In genomic region chr3:138525494-138525893, GRCm38 (mm10) we compare ENCODE assay signal across 9 mouse cellular contexts. TPM values are rescaled to one million over a fixed set of nuclear protein-coding genes. Genes with fewer than 3 reads are reported as not detected.
DNase-seq lines count a peak whose midpoint lies in the region; ATAC-seq and TF ChIP-seq lines count a peak whose summit lies in the region.
"Had no signal": no experiment of that assay in that cellular context is flagged by ENCODE, and none has a peak within 500 bp of the region (broad histone marks: within the 10 kb centered on the region; RNA-seq: fewer than 3 reads in every experiment).

No protein-coding gene starts in this region.

- no peak overlapping the region; the same call in 1 of the 2 replicates for H3K9ac ChIP-seq in heart, embryonic 11.5 days (ENCODE audit: low read depth, low read length)
- H3K9ac ChIP-seq in heart, adult 2 months (ENCODE audit: low read depth, low read length) = no peak overlapping the region
- H3K9ac ChIP-seq in midbrain, embryonic 16.5 days (ENCODE audit: low read depth, low read length) = no peak overlapping the region
- no peak overlapping the region for H3K9ac ChIP-seq in limb, embryonic 14.5 days (ENCODE audit: low read depth, low read length, severe bottlenecking)
- no peak overlapping the region for H3K9ac ChIP-seq in stomach, embryonic 16.5 days (ENCODE audit: low read length)

- H3K27ac ChIP-seq in heart, embryonic 11.5 days (ENCODE audit: low read depth, low read length) = no peak overlapping the region
- no peak overlapping the region for H3K27ac ChIP-seq in heart, adult 2 months
- 0 out of 2 replicates have a peak overlapping the region, but pooled peaks have one; percentile 99 for H3K27ac ChIP-seq in midbrain, embryonic 10.5 days (replicated peaks)
- no peak overlapping the region for H3K27ac ChIP-seq in midbrain, embryonic 16.5 days (ENCODE audit: low read length)
- no peak overlapping the region for H3K27ac ChIP-seq in limb, embryonic 14.5 days (replicated peaks; ENCODE audit: low read depth, low read length)
- H3K27ac ChIP-seq in stomach, embryonic 16.5 days (ENCODE audit: low read length) = peak overlapping the region; percentile 98; the same call in 1 of the 2 replicates

- no peak for TF ChIP-seq CTCF in heart, adult 2 months (IDR thresholded peaks at IDR 0.05)

- H3K79me2 ChIP-seq in heart, adult 2 months (replicated peaks; ENCODE audit: control insufficient read depth, insufficient read depth, low read length) = peaks cover 4% of the 10 kb centered on the region; the same call in 1 of the 2 replicates

- peak overlapping the region; percentile 92 for H3K4me2 ChIP-seq in heart, embryonic 11.5 days
- H3K4me2 ChIP-seq in midbrain, embryonic 16.5 days (ENCODE audit: low read length) = no peak overlapping the region
- H3K4me2 ChIP-seq in limb, embryonic 14.5 days (replicated peaks; ENCODE audit: low read depth, low read length, severe bottlenecking) = peak overlapping the region; percentile 92
- H3K4me2 ChIP-seq in stomach, embryonic 16.5 days (ENCODE audit: low read depth, low read length) = peak overlapping the region; percentile 96

- 53% methylated on average over 8 of the region's 8 CpGs for WGBS in heart, embryonic 11.5 days (ENCODE audit: insufficient replicate concordance)
- WGBS in heart, adult 2 months = 81% methylated on average over 8 of the region's 8 CpGs
- WGBS in midbrain, embryonic 10.5 days = 48% methylated on average over 8 of the region's 8 CpGs
- 56% methylated on average over 8 of the region's 8 CpGs for WGBS in midbrain, embryonic 16.5 days
- WGBS in limb, embryonic 14.5 days = 51% methylated on average over 8 of the region's 8 CpGs
- 71% methylated on average over 8 of the region's 8 CpGs for WGBS in stomach, embryonic 16.5 days

- no peaks in the 10 kb centered on the region for H3K9me3 ChIP-seq in heart, embryonic 11.5 days (replicated peaks; ENCODE audit: control insufficient read depth, low read length)
- no peaks in the 10 kb centered on the region for H3K9me3 ChIP-seq in midbrain, embryonic 10.5 days (replicated peaks)
- H3K9me3 ChIP-seq in midbrain, embryonic 16.5 days (replicated peaks; ENCODE audit: control insufficient read depth, low read length, poor library complexity, severe bottlenecking) = no peaks in the 10 kb centered on the region
- H3K9me3 ChIP-seq in limb, embryonic 14.5 days (ENCODE audit: control insufficient read depth, low read length) = no peaks in the 10 kb centered on the region
- H3K9me3 ChIP-seq in stomach, embryonic 16.5 days (replicated peaks; ENCODE audit: control insufficient read depth, low read length) = no peaks in the 10 kb centered on the region

- no peak for TF ChIP-seq POLR2A in heart, adult 2 months (IDR thresholded peaks at IDR 0.05; ENCODE audit: insufficient read depth, low read depth, low read length)
- no peak for TF ChIP-seq POLR2A in limb, embryonic 14.5 days (IDR thresholded peaks at IDR 0.05; ENCODE audit: borderline replicate concordance, extremely low read depth, insufficient read depth, insufficient read length)

- ATAC-seq in heart, embryonic 11.5 days (replicated peaks; ENCODE audit: insufficient number of reproducible peaks, low FRiP score, low TSS enrichment) = no peak
- no peak for ATAC-seq in midbrain, embryonic 16.5 days
- no peak for ATAC-seq in limb, embryonic 14.5 days (ENCODE audit: low FRiP score, low read depth)
- ATAC-seq in stomach, embryonic 16.5 days (ENCODE audit: insufficient read depth, low FRiP score) = no peak

- H3K4me3 ChIP-seq in heart, embryonic 11.5 days (ENCODE audit: low read depth, low read length) = no peak overlapping the region; the same call in 1 of the 2 replicates
- H3K4me3 ChIP-seq in heart, adult 2 months = no peak overlapping the region
- H3K4me3 ChIP-seq in midbrain, embryonic 10.5 days = peak overlapping the region; percentile 82
- H3K4me3 ChIP-seq in midbrain, embryonic 16.5 days (ENCODE audit: low read depth, low read length) = no peak overlapping the region
- no peak overlapping the region for H3K4me3 ChIP-seq in limb, embryonic 14.5 days (replicated peaks; ENCODE audit: low read length)
- H3K4me3 ChIP-seq in stomach, embryonic 16.5 days (replicated peaks; ENCODE audit: low read length) = no peak overlapping the region

- DNase-seq in heart, adult 2 months = no peak
- no peak for DNase-seq in midbrain, embryonic 10.5 days (ENCODE audit: low spot score)
- no peak for DNase-seq in limb, embryonic 14.5 days (ENCODE audit: low spot score)
- DNase-seq in layer of hippocampus, adult 18-20 months (ENCODE audit: low spot score in 2 of 2) = no peak
- DNase-seq in retina, embryonic 14.5 days (ENCODE audit: low spot score) = no peak

- TF ChIP-seq EP300 in heart, adult 2 months (IDR thresholded peaks at IDR 0.05; ENCODE audit: insufficient read depth, low read depth, low read length) = no peak

- H3K27me3 ChIP-seq in heart, embryonic 11.5 days (ENCODE audit: control insufficient read depth, insufficient read depth, low read length) = no peaks in the 10 kb centered on the region
- no peaks in the 10 kb centered on the region for H3K27me3 ChIP-seq in heart, adult 2 months (ENCODE audit: control insufficient read depth, insufficient read depth, low read length)
- peaks cover 12% of the 10 kb centered on the region for H3K27me3 ChIP-seq in midbrain, embryonic 10.5 days (ENCODE audit: low read depth, poor library complexity, severe bottlenecking)
- H3K27me3 ChIP-seq in midbrain, embryonic 16.5 days (ENCODE audit: control insufficient read depth, insufficient read depth, low read depth, low read length) = no peaks in the 10 kb centered on the region
- H3K27me3 ChIP-seq in limb, embryonic 14.5 days (ENCODE audit: control insufficient read depth, insufficient read depth, low read length) = no peaks in the 10 kb centered on the region
- H3K27me3 ChIP-seq in stomach, embryonic 16.5 days (ENCODE audit: control insufficient read depth, insufficient read depth, low read length) = no peaks in the 10 kb centered on the region
- H3K27me3 ChIP-seq: CH12.LX had no signal

- intact Hi-C loops in heart, adult 2 months (cut with DNase I) = loop anchor here (5.0 kb wide), 1 partner anchor 217 kb away; the partner anchor contains the start of gene Tspan5

- H3K4me1 ChIP-seq in heart, embryonic 11.5 days (ENCODE audit: control insufficient read depth, insufficient read depth, low read length) = peaks cover 11% of the 10 kb centered on the region
- peaks cover 4% of the 10 kb centered on the region for H3K4me1 ChIP-seq in heart, adult 2 months (ENCODE audit: control insufficient read depth, insufficient read depth, low read length)
- H3K4me1 ChIP-seq in midbrain, embryonic 10.5 days = peaks cover 33% of the 10 kb centered on the region
- peaks cover 15% of the 10 kb centered on the region for H3K4me1 ChIP-seq in midbrain, embryonic 16.5 days (ENCODE audit: control insufficient read depth, insufficient read depth, low read length)
- H3K4me1 ChIP-seq in limb, embryonic 14.5 days (ENCODE audit: control insufficient read depth, insufficient read depth, low read length) = peaks cover 21% of the 10 kb centered on the region
- peaks cover 20% of the 10 kb centered on the region for H3K4me1 ChIP-seq in stomach, embryonic 16.5 days (ENCODE audit: control insufficient read depth, insufficient read depth, low read length)

- no peaks in the 10 kb centered on the region for H3K36me3 ChIP-seq in heart, embryonic 11.5 days (ENCODE audit: control insufficient read depth, insufficient read depth, low read length)
- H3K36me3 ChIP-seq in heart, adult 2 months (ENCODE audit: control insufficient read depth, insufficient read depth, low read length) = peaks cover 13% of the 10 kb centered on the region; the same call in 1 of the 2 replicates
- H3K36me3 ChIP-seq in midbrain, embryonic 10.5 days = no peaks in the 10 kb centered on the region
- no peaks in the 10 kb centered on the region for H3K36me3 ChIP-seq in midbrain, embryonic 16.5 days (ENCODE audit: control insufficient read depth, insufficient read depth, low read length)
- no peaks in the 10 kb centered on the region for H3K36me3 ChIP-seq in limb, embryonic 14.5 days (ENCODE audit: control insufficient read depth, insufficient read depth, low read length)
- H3K36me3 ChIP-seq in stomach, embryonic 16.5 days (ENCODE audit: control insufficient read depth, insufficient read depth, low read length) = no peaks in the 10 kb centered on the region

RNA-seq across cellular contexts. Expression of gene Eif4e, which starts 0.5 kb away (rescaled TPM):
- polyA plus RNA-seq in heart, embryonic 11.5 days (2014; fragmentation: Nextera tagmentation; extraction: Ambion mirVana) = 323 and 330 TPM in 2 replicates
- 100 to 1,000 TPM; 171 to 195 TPM for total RNA-seq in heart, adult 2 months (2021)
- 56.3 and 128 TPM in 2 replicates for polyA plus RNA-seq in heart, adult 2 months (2012; rRNA removed)
- 482 and 499 TPM in 2 replicates for polyA plus RNA-seq in midbrain, embryonic 10.5 days (2016; fragmentation: Nextera tagmentation; extraction: Ambion mirVana)
- polyA plus RNA-seq in midbrain, embryonic 16.5 days (2015; fragmentation: Nextera tagmentation; extraction: Ambion mirVana) = 352 and 365 TPM in 2 replicates
- 160 and 205 TPM in 2 replicates for polyA plus RNA-seq in limb, embryonic 14.5 days (2012; rRNA removed)
- polyA plus RNA-seq in limb, embryonic 14.5 days (2014; fragmentation: Nextera tagmentation; extraction: Ambion mirVana) = 327 and 331 TPM in 2 replicates
- polyA plus RNA-seq in stomach, embryonic 16.5 days (2015; fragmentation: Nextera tagmentation; extraction: Ambion mirVana) = 284 and 299 TPM in 2 replicates
- total RNA-seq in layer of hippocampus, adult 18-20 months (2021) = 100 to 1,000 TPM; 191 to 202 TPM

RNA-seq across cellular contexts. Expression of gene Metap1, which starts 36.2 kb away (rescaled TPM):
- 48.0 and 49.1 TPM in 2 replicates for polyA plus RNA-seq in heart, embryonic 11.5 days (2014; fragmentation: Nextera tagmentation; extraction: Ambion mirVana)
- 10 to 100 TPM; 34.5 to 39.1 TPM for total RNA-seq in heart, adult 2 months (2021)
- polyA plus RNA-seq in heart, adult 2 months (2012; rRNA removed) = 21.3 and 37.3 TPM in 2 replicates
- polyA plus RNA-seq in midbrain, embryonic 10.5 days (2016; fragmentation: Nextera tagmentation; extraction: Ambion mirVana) = 47.9 and 48.0 TPM in 2 replicates
- 49.2 and 50.2 TPM in 2 replicates for polyA plus RNA-seq in midbrain, embryonic 16.5 days (2015; fragmentation: Nextera tagmentation; extraction: Ambion mirVana)
- polyA plus RNA-seq in limb, embryonic 14.5 days (2012; rRNA removed) = 49.0 and 51.5 TPM in 2 replicates
- polyA plus RNA-seq in limb, embryonic 14.5 days (2014; fragmentation: Nextera tagmentation; extraction: Ambion mirVana) = 45.3 and 45.5 TPM in 2 replicates
- polyA plus RNA-seq in stomach, embryonic 16.5 days (2015; fragmentation: Nextera tagmentation; extraction: Ambion mirVana) = 50.0 and 53.4 TPM in 2 replicates
- total RNA-seq in layer of hippocampus, adult 18-20 months (2021) = 10 to 100 TPM; 43.8 to 45.0 TPM

Comparison
In these comparisons a context has a peak if more than half of its experiments do, and no peak if none do; other contexts are left out.
1. H3K27ac ChIP-seq: peak in midbrain, embryonic 10.5 days (single experiment) and stomach, embryonic 16.5 days (single experiment); none in heart, embryonic 11.5 days (single experiment), heart, adult 2 months (single experiment), midbrain, embryonic 16.5 days (single experiment) and limb, embryonic 14.5 days (single experiment).